Mouse (Mus musculus): ENCODE measurements at regions not wholly inside any gene's neighbourhood (a gene's known extent, or its start where the extent isn't known, plus 50 kb on each side); places are given as distances from the start of the nearest gene placed in this dataset.

DNA sequence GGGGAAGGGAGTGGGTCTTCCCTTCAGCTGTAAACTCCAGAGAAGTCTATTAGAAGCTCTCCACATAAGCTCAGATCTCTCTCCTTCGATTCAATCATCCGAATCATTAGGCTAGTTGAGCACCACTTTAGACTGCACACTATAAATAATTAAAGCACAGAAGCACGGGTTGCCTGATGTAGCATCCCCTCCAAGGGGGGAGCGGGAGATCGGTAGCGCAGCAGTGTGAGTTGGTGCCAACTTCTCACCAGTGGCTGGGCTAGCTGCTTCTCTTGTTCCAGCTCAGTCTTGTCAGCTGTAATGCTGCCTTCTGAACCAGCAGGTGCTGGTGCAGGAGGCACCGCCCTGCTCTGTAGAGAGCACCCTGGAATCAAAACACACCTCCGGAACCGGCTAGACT is 78.6 kb downstream of the A830031A19Rik start:
- no peak for DNase-seq

DNA sequence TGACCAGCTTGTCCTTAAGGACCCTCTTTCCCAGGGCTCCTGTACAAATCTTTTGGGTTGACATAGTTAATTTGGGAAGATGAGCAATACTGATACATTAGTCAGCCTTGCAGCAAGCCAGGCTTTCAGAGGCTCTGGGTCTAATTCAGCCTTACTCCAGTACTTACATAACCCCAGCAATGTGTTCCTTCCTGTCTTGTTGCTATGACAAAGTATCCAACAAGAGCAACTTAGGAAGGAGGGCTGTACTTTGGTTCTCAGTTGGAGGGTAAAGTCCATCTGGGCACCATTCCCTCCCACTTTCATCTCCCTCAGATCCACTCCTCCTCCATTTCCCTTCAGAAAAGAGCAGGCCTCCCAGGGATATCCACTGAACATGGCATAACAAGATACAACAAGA is 80.7 kb downstream of the A830031A19Rik start:
- DNase-seq = no peak

DNA sequence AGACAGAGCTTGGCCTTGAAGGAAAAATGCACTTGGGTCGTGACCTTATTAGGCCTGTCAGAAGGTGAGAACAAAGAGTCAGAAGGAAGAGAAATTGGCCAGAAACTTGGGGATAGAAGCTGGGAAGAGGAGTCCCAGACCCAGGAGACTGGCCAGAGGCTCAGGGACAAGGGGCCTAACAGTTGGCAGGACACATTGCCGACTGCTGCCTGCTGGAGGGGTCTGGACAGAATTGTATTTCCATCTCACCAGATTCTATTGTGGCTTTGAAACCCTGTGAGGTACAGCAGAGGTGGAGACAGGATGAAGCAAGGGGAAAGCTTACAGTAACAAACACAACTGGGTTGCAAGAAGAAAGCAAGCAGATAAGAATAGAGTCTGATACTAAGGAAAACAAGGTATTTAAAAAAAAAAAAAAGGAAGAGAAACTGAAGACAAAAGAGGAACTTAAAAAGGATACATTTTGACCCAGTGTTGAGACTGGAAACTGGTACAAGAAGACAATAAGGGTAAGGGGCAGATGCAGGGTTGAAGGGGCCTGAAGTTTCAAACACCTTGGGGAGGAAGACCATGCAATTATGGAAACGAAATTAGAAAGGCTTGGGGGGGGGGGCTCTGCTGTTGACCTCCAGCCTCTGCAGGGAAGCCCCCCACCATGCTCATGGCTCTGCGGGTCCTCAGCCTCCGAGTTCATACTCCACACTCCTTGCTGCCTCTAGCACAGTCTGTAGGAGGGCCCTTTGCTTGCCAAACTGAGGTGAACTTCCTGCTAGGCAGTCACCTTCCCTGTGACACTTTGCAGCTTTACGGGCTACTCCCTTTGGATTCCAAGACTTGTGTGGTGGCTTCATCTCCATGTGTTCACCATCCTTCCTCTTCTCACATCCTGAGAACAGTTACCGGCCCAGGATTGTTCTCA is 87.1 kb downstream of the A830031A19Rik start:
- DNase-seq = no peak

DNA sequence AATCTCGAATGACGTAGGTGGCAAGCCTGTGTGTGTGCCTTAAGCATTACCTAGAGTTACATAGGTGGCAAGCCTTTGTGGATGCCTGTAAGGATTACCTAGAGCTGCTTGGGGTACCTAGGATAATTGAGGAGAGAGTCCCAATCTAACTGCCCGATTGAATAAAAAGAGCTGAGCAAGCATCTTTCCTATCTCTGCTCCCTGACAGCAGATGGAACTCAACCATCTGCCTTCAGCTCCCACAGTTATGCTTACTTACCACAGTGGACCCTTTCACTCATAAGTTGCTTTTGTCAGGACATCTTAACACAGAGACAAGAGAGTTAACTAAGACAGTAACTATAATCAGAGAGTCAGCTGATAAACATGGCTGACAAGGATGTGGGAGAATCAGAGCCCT is 89.6 kb downstream of the A830031A19Rik start:
- DNase-seq = no peak

DNA sequence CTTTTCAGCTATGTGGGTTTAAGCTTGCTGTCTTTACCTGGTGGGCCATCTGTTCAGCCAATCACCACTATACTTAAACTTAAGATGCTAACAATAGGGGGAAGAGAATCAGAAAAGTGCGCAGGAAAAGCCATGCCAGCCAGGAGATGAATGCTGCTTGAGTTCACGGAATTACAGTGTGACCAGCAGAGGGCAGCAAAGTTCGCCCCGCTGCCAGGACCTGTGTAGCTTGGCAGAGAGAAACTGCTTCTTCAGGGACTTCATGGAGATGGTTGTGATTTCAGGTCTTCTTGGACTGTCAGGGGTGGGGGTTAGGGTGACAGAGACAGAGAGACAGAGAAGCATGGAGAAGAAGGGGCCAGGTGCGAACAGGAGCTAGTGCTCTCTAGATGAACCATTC is 84.3 kb upstream of the Papolg start:
- DNase-seq = peak; percentile 36 to 49

DNA sequence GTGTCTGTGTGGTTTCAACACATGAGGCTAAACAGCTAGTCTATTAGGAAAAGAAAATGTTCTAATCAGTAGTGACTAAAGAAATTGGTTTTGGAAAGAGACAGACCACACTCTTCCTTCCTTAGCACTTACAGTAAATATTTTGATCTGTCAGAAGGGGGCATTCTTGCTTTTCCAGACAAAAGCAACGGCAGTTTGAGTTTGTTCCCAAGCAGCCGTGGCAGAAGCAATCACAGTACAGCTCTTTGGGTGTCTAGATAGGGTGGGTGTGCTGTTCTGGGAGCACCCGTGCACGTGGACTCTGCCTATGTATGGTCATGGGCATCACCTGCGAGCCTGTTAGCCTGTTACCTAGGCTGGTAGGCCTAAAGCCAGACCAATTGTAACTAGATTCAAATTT is 83.2 kb upstream of the Papolg start:
- DNase-seq = no peak

DNA sequence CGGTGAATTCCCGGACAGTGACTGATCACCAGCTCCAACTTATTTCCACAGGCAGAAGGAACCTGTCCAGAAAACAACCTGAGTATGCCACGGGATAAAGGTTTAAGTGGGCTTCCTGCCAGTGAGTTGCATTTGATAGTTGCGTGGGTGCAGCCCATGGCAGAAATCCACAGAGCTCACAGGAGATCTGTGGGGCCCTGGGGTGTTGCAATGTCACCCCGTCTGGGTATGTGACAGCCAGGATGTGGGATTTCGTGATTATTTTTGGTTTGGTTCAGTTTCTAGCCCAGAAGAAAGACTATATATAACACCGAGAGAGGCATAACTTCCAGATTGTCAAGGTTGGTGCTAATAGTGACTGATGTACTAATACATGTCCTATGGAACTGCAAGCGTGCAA is 82.0 kb upstream of the Papolg start:
- DNase-seq = no peak

DNA sequence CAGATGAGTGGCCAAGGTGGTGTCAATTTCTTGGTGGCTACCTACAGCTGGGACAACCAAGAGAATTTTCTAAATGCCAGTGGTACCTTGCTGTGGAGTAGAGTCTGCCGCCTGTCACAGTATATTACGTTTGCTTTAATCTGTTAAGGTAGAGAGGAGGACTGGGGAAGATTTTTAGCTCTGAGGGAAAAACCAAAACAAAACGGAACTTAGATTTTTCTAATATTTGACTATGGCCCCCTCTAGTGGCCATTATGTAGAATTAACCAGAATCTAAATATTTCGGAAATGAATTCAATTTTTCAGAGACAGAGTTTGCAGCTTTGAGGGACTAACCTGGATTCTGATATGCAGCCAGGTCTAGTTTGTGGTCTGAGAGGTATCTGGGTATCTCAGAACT is 59.3 kb upstream of the Papolg start:
- DNase-seq = no peak

DNA sequence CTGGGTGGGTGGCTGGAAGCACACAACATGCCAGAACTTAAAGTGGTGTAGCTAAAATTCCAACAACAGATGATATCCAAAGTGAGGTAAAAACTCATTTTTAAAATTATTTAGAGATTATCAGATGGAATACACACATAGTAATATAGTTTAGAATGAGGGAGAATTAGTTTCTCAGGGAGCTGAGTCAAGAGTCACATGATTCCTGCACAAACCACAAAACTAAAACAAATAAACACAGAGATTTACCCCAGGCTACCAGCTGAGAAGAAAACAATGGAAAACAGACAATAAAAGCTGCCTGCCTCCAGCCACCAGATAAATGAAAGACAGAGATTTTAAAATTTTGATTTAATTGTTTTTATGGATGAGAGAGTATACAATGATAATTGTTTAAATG is 50.9 kb upstream of the Papolg start:
- no peak for DNase-seq

All from lung, adult 18-20 months (tissue).